Mouse (Mus musculus): ENCODE data around the gene Tagln2. TPM values are rescaled to one million over a fixed set of nuclear protein-coding genes. Genes with fewer than 3 reads are reported as not detected.

Tagln2 gene
- total RNA-seq, 2 experiments from 2014 or later, result 22.8 to 29.5 TPM

DNA sequence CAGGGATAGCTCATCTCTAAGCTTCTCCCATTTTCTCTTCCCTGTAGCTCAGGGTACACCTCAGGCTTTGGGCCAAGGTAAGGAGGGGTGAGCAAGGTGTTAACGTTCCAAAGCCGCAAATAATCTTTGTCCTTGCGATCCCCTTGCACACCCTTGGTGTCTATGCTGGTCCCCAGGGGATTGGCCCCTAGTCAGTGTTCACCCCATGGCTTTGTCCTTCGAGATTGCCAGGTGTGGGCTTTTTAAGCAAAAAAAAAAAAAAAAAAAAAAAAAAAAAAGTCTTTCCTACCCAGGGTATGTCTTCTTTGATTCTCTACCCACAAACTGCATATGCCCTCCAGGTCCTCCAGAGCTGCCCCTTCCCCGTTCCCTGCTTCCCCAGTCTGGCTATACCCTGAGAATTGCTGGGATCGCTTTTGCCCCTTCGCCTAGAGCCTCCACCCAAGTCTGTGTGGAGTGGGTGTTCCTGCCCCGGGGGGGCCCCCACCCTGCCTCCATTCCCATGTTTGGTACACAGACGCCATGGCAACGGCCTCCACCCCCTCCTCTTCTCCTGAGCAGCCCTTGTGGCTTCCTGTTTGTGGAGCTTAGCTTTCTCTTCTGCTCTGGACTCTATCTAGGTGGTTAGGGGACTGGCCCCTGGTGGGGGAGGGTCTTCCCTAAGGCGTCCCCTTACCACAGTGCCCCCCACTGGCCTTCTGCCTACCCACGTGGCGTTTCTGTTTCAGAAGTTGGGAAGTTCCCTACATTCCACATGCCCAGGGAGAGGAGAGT, 1.7 kb downstream of the Tagln2 start:
- intact Hi-C loops (cut with DNase I), result no loop called here
- no peak for DNase-seq

GRCm38 (mm10) chr1:172502145-172503110, 2.6 kb downstream of the Tagln2 start:
- intact Hi-C loops (cut with DNase I), result no loop called here
- DNase-seq, result no peak

- peak; percentile 59 for DNase-seq
- intact Hi-C loops (cut with DNase I), result no loop called here
Measured at GRCm38 (mm10) chr1:172503111-172503997, 3.5 kb downstream of the Tagln2 start.

DNA sequence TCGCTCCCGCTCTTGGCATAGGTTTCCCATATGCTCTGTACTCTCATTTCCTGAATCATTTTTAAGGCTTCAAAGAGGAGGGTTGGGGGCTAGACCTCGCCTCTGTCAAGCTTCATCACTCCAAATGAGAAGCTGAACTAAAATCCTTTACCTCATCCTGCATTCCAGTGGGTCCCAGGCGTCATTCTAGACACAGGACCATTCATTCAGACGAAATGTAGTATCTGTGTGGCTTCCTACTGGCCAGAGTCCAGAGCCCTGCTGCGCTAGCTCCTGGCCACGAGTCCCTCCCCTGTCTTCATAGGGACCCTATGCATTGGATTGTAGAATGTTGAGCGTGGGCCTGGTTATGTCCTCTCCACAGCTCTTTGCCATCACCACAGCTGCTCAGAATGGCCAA, 4.9 kb downstream of the Tagln2 start:
- no peak for DNase-seq
- intact Hi-C loops (cut with DNase I), result no loop called here

DNA sequence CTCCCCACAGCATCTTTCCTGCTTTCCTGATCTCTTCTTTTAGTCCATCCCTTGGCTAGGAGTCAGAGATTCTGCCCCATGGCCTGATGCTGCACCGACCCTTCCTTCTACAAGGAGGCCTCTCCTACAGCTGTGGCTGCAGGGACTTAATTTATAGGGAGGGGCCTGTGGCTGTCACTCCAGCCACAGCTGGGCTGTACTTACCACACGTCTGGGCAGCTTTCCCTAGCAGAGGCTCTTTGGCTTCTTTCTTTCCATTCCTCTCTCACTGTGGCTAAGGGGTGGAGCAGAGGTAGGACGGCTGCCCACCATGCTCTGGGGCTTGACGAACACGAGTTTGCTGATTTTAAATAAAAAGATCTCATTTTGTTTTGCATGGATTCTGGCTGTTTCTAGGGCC, 7.2 kb downstream of the Tagln2 start:
- no peak for DNase-seq
- intact Hi-C loops (cut with DNase I), result no loop called here

- intact Hi-C loops (cut with DNase I), result no loop called here
- no peak for DNase-seq
Measured at GRCm38 (mm10) chr1:172507701-172508100, 7.9 kb downstream of the Tagln2 start.

GRCm38 (mm10) chr1:172508172-172508571, 8.3 kb downstream of the Tagln2 start:
- no peak for DNase-seq
- intact Hi-C loops (cut with DNase I), result no loop called here

DNA sequence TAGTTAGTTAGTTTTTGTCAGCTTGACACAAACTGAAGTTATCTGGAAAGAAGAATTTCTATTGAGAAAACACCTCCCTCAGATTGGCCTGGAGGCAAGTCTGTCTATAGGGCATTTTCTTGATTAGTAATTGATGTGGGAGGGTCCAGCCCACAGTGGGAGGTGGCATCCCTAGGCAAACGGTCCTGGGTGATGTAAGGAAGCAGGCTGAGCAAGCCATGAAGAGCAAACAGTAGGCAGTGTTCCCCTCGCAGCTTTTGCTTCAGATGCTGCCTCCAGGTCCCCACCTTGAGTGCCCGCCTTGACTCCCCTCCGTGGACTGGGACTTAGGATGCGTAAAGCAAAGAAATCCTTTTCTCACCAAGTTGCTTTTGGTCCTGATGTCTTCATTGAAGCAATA, 9.4 kb downstream of the Tagln2 start:
- intact Hi-C loops (cut with DNase I), result no loop called here
- DNase-seq, result no peak

- intact Hi-C loops (cut with DNase I), result no loop called here
- no peak for DNase-seq
Measured at GRCm38 (mm10) chr1:172509983-172510382, 10.1 kb downstream of the Tagln2 start.

DNA sequence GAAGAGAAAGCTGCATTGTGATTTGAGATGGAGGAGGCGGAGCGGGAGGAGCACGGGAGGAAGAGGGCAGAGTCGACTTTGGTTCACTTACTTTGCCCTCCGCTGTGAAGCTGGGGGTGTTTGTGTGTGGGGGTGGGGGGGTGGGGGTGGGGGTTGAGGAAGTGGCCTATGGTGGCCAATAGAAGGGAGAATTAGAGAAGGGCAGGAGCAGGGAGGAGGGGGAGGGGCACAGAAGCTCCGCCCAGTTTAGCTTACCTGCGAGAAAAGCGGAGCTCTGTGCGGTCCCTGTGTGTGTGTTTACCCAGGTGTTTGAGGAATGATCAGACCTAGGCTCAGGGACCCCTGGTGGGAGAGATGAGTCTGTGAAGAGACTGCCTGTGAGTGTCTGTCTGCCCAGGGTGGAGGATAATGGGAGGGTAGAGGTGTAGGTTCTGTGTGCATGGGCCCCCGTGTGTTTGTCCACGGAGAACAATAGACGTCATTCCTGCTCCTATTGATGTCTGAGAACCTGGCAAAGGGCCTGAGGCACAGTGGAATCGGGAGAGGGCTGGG, 10.7 kb downstream of the Tagln2 start:
- DNase-seq, result no peak
- intact Hi-C loops (cut with DNase I), result no loop called here

DNA sequence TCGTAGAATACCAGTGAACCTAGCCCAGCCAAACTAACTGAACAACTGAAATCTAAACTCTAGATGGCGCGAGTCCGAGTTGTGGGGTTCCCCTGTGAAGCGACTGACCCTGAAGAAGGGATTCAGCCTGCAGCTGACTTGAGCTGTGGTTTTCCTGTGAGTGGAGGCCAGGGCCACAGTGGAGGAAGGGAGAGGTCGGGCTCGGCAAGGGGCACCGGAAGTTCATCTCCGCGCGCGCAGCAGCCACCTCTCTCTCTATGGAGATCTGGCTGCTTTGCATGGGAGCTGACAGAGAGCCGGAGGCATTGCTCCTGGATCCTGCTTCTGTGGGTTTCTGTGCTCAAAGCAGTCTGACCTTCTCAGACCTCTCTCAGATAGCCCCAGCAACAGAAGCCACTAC, 13.1 kb downstream of the Tagln2 start:
- DNase-seq, result no peak
- intact Hi-C loops (cut with DNase I), result no loop called here

- DNase-seq, result no peak
Measured at GRCm38 (mm10) chr1:172513525-172514212, 13.8 kb downstream of the Tagln2 start.

DNA sequence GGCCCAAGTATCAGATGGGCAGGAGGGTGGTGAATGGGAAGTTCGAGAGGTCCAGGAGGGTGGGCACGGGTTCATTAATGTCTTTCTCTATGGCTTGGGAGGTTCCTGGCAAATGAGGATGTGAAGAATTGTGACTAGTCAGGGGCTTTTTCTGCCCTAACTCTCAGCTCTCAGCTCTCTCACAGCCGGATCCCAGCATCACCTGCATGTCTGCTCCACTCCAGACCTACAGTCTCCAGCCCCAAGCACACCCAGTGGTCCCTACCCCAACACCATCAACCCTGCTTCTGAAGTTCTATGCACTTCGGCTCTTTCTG, 14.3 kb downstream of the Tagln2 start:
- no peak for DNase-seq
- intact Hi-C loops (cut with DNase I), result no loop called here

More at GRCm38 (mm10) chr1:172513525-172514212, 13.8 kb downstream of the Tagln2 start:
- intact Hi-C loops (cut with DNase I), result no loop called here

DNA sequence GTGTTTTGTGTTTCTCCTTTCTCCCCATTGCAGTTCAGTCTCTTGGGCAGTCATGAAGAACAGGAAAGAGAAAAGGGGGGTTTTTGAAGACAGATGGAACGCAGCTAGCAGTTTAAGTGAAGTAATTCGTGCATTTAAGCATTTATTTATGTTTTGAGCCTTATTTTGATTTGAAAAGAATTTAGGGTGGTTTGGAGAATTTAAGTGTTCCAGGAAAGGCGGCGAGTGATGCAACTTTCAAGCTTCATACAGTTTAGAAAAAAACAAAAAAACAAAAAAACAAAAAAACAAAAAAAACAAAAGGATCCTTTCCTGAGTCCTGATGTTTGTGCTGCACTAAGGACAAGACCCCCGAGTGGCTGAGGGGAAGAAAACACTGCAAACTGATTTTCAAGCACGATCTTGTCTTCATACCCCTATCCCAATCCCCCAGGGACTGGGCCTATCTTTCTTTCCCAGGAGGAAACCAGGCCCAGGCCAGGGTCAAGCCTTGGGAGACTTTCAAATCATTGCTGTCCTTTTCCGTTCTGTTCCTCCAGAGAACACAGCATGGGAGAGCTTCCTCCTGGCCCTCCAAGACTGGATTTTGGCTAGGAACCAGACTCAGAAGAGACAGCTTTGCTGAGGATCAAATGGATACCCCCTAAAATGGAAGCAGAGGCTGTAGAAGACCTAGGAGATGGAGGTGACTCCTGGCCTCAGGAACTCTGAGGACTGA, 14.9 kb downstream of the Tagln2 start:
- intact Hi-C loops (cut with DNase I), result no loop called here
- no peak for DNase-seq

- intact Hi-C loops (cut with DNase I), result no loop called here
- no peak for DNase-seq
Measured at GRCm38 (mm10) chr1:172515396-172515795, 15.5 kb downstream of the Tagln2 start.

- intact Hi-C loops (cut with DNase I), result no loop called here
- no peak for DNase-seq
Measured at GRCm38 (mm10) chr1:172518013-172518412, 18.2 kb downstream of the Tagln2 start.

DNA sequence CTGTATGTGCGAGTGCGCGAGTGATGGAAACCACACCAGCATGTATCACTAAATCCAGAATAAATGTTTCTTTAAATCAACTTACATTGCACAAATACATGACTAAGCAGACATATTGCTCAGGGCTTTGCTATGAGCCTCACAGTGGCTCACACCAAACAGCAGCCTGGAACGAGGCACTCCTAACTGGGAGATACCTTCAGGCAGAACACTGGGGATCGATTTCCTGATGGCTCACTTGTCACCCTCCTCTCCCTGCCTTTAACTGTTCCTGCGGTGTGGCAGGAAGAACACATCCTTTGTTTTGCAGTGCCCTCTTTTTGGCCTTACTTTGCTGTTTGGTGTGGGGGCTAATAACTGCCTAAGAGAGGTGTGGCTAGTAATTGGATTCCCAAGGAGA, 19.8 kb downstream of the Tagln2 start:
- intact Hi-C loops (cut with DNase I), result loop anchor here (10.0 kb wide), 1 partner anchor 855 kb away; no protein-coding TSS in a partner anchor

GRCm38 (mm10) chr1:172520576-172521440, 21.0 kb downstream of the Tagln2 start, which contains the start of gene Cfap45:
Gene Cfap45, plus strand, starts transcription at chr1:172520801.
- intact Hi-C loops (cut with DNase I), result loop anchor here (10.0 kb wide), 1 partner anchor 854 kb away; no protein-coding TSS in a partner anchor
- DNase-seq, result peak; percentile 85

More for the DNA sequence above, 19.8 kb downstream of the Tagln2 start:
- no peak for DNase-seq
